Mouse (Mus musculus): ENCODE results near the gene Fcrl6. TPM values are rescaled to one million over a fixed set of nuclear protein-coding genes. Genes with fewer than 3 reads are reported as not detected.

The Fcrl6 gene
- polyA plus RNA-seq, 1 experiment from 2014 or later, result not detected

- no peak overlapping the region for H3K4me2 ChIP-seq (replicated peaks)
- 53% methylated on average over 7 of the region's 7 CpGs for WGBS
- no peaks in the 10 kb centered on the region for H3K36me3 ChIP-seq
- peaks cover 8% of the 10 kb centered on the region for H3K4me1 ChIP-seq (replicated peaks)
- no peaks in the 10 kb centered on the region for H3K27me3 ChIP-seq (replicated peaks)
- H3K9me3 ChIP-seq, result no peaks in the 10 kb centered on the region
- H3K9ac ChIP-seq, result no peak overlapping the region
- no peak overlapping the region for H3K4me3 ChIP-seq (replicated peaks)
- no peak overlapping the region for H3K27ac ChIP-seq
- ATAC-seq, result no peak
Observed at GRCm38 (mm10) chr1:172629831-172630230, 27.5 kb upstream of the Fcrl6 start.

- WGBS, result 98% methylated on average over 3 of the region's 3 CpGs
- no peak overlapping the region for H3K4me2 ChIP-seq (replicated peaks)
- H3K36me3 ChIP-seq, result no peaks in the 10 kb centered on the region
- no peak overlapping the region for H3K27ac ChIP-seq
- ATAC-seq, result no peak
- H3K4me1 ChIP-seq (replicated peaks), result no peaks in the 10 kb centered on the region
- H3K9me3 ChIP-seq, result no peaks in the 10 kb centered on the region
- H3K4me3 ChIP-seq (replicated peaks), result no peak overlapping the region
- H3K9ac ChIP-seq, result no peak overlapping the region
- no peaks in the 10 kb centered on the region for H3K27me3 ChIP-seq (replicated peaks)
Observed at GRCm38 (mm10) chr1:172626306-172626705, 24.0 kb upstream of the Fcrl6 start.

DNA sequence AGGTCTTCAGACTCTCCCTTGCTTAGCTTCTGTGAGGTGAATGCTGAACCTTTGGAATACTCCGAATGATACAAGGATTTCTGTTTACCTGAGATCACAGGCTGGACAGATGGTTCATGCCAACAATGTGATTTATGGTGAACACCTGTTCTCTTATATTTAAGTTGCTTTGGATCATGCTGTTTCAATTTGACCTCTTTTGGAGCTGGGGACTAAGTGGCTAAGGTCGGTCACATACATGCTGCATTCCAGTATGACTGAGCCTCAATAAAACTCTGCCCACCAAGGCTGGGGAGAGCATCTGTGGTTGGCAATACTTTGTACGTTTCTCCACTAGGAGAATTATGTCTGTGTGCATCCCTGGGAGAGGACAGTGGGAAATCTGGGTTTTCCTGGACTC lies 21.7 kb upstream of the Fcrl6 start:
- Histone ChIP-seq H3K27me3 (replicated peaks) (no peaks in the 10 kb centered on the region), H3K27ac (no peak overlapping the region), H3K4me2 (replicated peaks) (no peak overlapping the region), H3K9me3 (no peaks in the 10 kb centered on the region), H3K4me3 (replicated peaks) (no peak overlapping the region), H3K4me1 (replicated peaks) (no peaks in the 10 kb centered on the region), H3K36me3 (no peaks in the 10 kb centered on the region), H3K9ac (no peak overlapping the region)
- 60% methylated on average over 3 of the region's 3 CpGs for WGBS
- ATAC-seq, result no peak

DNA sequence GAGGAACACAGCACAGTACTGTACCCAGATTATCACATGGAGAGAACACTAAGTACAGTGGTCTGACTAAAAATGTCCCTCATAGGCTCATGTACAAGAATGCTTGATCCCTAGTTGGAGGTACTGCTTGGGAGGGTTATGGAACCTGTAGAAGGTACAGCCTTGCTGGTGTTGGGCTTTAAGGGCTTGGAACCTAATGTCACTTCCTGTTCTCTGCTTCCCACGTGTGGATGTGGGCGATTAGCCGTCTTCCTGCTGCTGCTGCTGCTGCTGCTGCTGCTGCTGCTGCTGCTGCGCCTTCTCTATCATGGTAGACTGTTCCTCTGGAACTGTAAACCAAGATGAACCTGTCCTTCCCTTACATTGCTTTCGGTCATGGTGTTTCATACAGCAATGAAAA lies 21.2 kb upstream of the Fcrl6 start:
- WGBS, result 61% methylated on average over 5 of the region's 5 CpGs
- Histone ChIP-seq H3K27ac (no peak overlapping the region), H3K36me3 (no peaks in the 10 kb centered on the region), H3K9me3 (no peaks in the 10 kb centered on the region), H3K27me3 (replicated peaks) (no peaks in the 10 kb centered on the region), H3K9ac (no peak overlapping the region), H3K4me3 (replicated peaks) (no peak overlapping the region), H3K4me1 (replicated peaks) (no peaks in the 10 kb centered on the region), H3K4me2 (replicated peaks) (no peak overlapping the region)
- ATAC-seq, result no peak

GRCm38 (mm10) chr1:172619235-172619634 lies 16.9 kb upstream of the Fcrl6 start:
- Histone ChIP-seq H3K27ac (no peak overlapping the region), H3K4me2 (replicated peaks) (no peak overlapping the region), H3K4me3 (replicated peaks) (no peak overlapping the region), H3K9me3 (no peaks in the 10 kb centered on the region), H3K4me1 (replicated peaks) (peaks cover 4% of the 10 kb centered on the region; the same call in 1 of the 2 replicates), H3K27me3 (replicated peaks) (no peaks in the 10 kb centered on the region), H3K9ac (no peak overlapping the region), H3K36me3 (no peaks in the 10 kb centered on the region)
- ATAC-seq, result peak; percentile 68; the same call in 1 of the 2 replicates
- WGBS, result 15% methylated on average over 7 of the region's 7 CpGs

GRCm38 (mm10) chr1:172618141-172618540 lies 15.8 kb upstream of the Fcrl6 start:
- no peaks in the 10 kb centered on the region for H3K27me3 ChIP-seq (replicated peaks)
- no peak overlapping the region for H3K4me2 ChIP-seq (replicated peaks)
- no peaks in the 10 kb centered on the region for H3K9me3 ChIP-seq
- peaks cover 4% of the 10 kb centered on the region; the same call in 1 of the 2 replicates for H3K4me1 ChIP-seq (replicated peaks)
- no peak for ATAC-seq
- no peak overlapping the region for H3K27ac ChIP-seq
- H3K36me3 ChIP-seq, result no peaks in the 10 kb centered on the region
- no peak overlapping the region for H3K9ac ChIP-seq
- H3K4me3 ChIP-seq (replicated peaks), result no peak overlapping the region
- 58% methylated on average over 4 of the region's 4 CpGs for WGBS

DNA sequence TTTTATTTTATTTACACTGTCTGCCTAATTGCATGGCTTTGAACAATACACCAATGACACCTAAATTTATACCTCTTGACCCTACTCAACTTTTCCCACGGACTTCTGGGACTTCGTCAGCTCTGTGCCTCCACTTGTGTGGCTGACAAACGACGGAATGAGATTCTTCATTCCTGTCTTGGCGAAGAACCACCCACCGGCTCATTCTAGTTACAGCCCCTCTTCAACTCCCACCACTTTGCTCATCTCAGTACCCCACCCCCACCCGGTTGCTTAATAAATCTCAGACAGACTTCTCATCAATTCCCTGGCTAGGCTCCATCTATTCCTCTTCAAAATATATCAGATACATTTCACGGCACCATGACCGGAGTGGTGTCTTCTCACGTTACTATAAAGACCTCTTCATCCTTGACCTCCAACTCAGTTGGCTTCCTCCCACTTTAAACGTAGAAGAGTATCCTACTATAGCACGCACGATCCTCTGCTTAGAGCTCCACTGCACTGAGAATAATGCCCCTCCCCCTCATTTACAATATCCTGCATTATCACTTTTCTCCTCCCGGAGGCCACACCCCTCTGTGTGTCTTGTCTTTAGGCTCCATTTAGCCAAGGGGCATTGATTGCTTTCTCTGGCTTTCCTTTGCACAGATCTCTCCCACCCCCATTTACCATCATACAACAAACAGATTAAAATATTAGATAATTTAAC lies 15.2 kb upstream of the Fcrl6 start:
- H3K4me2 ChIP-seq (replicated peaks), result peak overlapping the region; percentile 65
- H3K9me3 ChIP-seq, result no peaks in the 10 kb centered on the region
- H3K27ac ChIP-seq, result no peak overlapping the region
- peaks cover 4% of the 10 kb centered on the region; the same call in 1 of the 2 replicates for H3K4me1 ChIP-seq (replicated peaks)
- no peaks in the 10 kb centered on the region for H3K36me3 ChIP-seq
- ATAC-seq, result peak; percentile 34; the same call in 1 of the 2 replicates
- no peak overlapping the region for H3K9ac ChIP-seq
- 29% methylated on average over 14 of the region's 14 CpGs for WGBS
- no peaks in the 10 kb centered on the region for H3K27me3 ChIP-seq (replicated peaks)
- no peak overlapping the region for H3K4me3 ChIP-seq (replicated peaks)

DNA sequence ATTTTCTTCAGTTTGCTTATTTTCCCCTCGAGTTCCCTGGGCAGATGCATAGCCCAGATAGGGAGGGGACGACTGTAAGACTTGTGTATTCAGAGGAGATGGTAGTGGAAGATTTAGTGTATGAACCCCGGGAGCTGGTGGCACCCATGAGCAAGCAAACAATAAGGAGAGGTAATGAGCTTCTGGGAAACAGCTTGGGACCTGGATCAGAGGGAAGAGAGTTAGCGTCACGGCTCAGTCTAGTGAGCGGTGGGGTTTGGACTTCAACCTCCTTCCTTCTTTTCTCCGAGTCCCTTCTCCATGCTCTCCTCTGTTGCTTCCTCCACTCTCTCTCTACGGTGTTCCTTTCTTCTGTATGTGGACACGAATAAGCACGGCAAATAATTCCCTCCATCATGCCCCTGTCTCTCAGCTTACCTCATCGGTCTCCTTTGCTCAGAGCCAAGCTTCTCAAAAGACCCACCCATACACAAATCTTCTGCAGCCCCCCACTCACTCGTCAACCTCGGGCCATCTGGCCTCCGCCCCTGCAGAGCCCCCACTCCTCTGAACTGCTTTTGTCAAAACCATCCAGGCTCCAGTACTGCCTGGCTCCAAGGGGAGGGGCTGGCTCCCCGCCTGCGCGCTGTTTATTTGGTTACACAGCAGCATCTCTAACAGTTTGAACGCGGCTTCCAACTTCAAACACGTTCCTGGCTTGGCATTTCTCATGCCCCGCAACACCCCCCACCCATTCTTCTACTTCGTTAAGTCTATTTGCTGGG lies 14.4 kb upstream of the Fcrl6 start:
- H3K9ac ChIP-seq, result no peak overlapping the region
- H3K27me3 ChIP-seq (replicated peaks), result no peaks in the 10 kb centered on the region

GRCm38 (mm10) chr1:172615412-172615811 lies 13.1 kb upstream of the Fcrl6 start:
- 64% methylated on average over 4 of the region's 4 CpGs for WGBS
- H3K4me3 ChIP-seq (replicated peaks), result no peak overlapping the region
- H3K27ac ChIP-seq, result no peak overlapping the region
- no peak overlapping the region for H3K9ac ChIP-seq
- no peaks in the 10 kb centered on the region for H3K9me3 ChIP-seq
- no peak for ATAC-seq
- no peaks in the 10 kb centered on the region for H3K36me3 ChIP-seq
- no peaks in the 10 kb centered on the region for H3K27me3 ChIP-seq (replicated peaks)
- H3K4me1 ChIP-seq (replicated peaks), result peaks cover 4% of the 10 kb centered on the region; the same call in 1 of the 2 replicates
- H3K4me2 ChIP-seq (replicated peaks), result no peak overlapping the region

More for the DNA sequence above, 14.4 kb upstream of the Fcrl6 start:
- no peaks in the 10 kb centered on the region for H3K36me3 ChIP-seq
- no peaks in the 10 kb centered on the region for H3K9me3 ChIP-seq
- no peak overlapping the region for H3K27ac ChIP-seq
- 8% methylated on average over 22 of the region's 22 CpGs for WGBS
- H3K4me3 ChIP-seq (replicated peaks), result peak overlapping the region; percentile 25
- peaks cover 4% of the 10 kb centered on the region; the same call in 1 of the 2 replicates for H3K4me1 ChIP-seq (replicated peaks)
- peak; percentile 60; the same call in 1 of the 2 replicates for ATAC-seq
- peak overlapping the region; percentile 65 for H3K4me2 ChIP-seq (replicated peaks)

- H3K27ac ChIP-seq, result no peak overlapping the region
- ATAC-seq, result no peak
Observed at GRCm38 (mm10) chr1:172614654-172615053, 12.3 kb upstream of the Fcrl6 start.

GRCm38 (mm10) chr1:172612745-172613144 lies 10.4 kb upstream of the Fcrl6 start:
- no peak overlapping the region for H3K4me3 ChIP-seq (replicated peaks)
- H3K4me1 ChIP-seq (replicated peaks), result peaks cover 4% of the 10 kb centered on the region; the same call in 1 of the 2 replicates
- ATAC-seq, result no peak
- no peaks in the 10 kb centered on the region for H3K36me3 ChIP-seq
- WGBS, result 39% methylated on average over 1 of the region's 1 CpGs
- no peak overlapping the region for H3K9ac ChIP-seq
- H3K27me3 ChIP-seq (replicated peaks), result no peaks in the 10 kb centered on the region
- H3K9me3 ChIP-seq, result no peaks in the 10 kb centered on the region
- no peak overlapping the region for H3K27ac ChIP-seq
- H3K4me2 ChIP-seq (replicated peaks), result no peak overlapping the region

More at GRCm38 (mm10) chr1:172614654-172615053, 12.3 kb upstream of the Fcrl6 start:
- H3K9me3 ChIP-seq, result no peaks in the 10 kb centered on the region
- H3K4me2 ChIP-seq (replicated peaks), result no peak overlapping the region
- peaks cover 4% of the 10 kb centered on the region; the same call in 1 of the 2 replicates for H3K4me1 ChIP-seq (replicated peaks)
- H3K9ac ChIP-seq, result no peak overlapping the region
- H3K4me3 ChIP-seq (replicated peaks), result no peak overlapping the region
- H3K27me3 ChIP-seq (replicated peaks), result no peaks in the 10 kb centered on the region
- H3K36me3 ChIP-seq, result no peaks in the 10 kb centered on the region
- 87% methylated on average over 10 of the region's 10 CpGs for WGBS

DNA sequence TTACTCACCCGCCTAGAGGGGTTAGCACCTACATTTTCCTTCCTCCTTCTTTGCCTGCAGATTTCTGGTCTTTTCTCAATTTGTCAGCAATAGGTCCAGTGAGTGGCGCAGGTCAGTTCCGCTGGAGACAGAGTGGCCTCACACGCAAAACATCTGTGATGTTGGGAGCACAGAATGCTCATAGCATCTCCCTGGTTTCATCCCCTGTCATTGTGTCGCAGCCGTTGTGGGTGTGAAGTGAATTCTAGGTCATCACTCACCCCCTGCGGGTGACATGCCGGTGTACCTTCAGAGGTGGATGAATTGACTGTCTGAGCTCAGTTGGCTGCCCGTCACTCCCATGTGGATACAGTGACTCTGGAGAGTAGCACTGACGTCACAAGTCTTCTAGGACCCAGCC lies 9.0 kb upstream of the Fcrl6 start:
- H3K9ac ChIP-seq, result no peak overlapping the region
- ATAC-seq, result no peak
- 79% methylated on average over 10 of the region's 10 CpGs for WGBS
- H3K27ac ChIP-seq, result no peak overlapping the region
- H3K4me1 ChIP-seq (replicated peaks), result no peaks in the 10 kb centered on the region
- no peak overlapping the region for H3K4me3 ChIP-seq (replicated peaks)
- H3K9me3 ChIP-seq, result no peaks in the 10 kb centered on the region
- H3K4me2 ChIP-seq (replicated peaks), result no peak overlapping the region
- H3K27me3 ChIP-seq (replicated peaks), result no peaks in the 10 kb centered on the region
- no peaks in the 10 kb centered on the region for H3K36me3 ChIP-seq

All from intestine, embryonic 15.5 days (tissue).